Mouse (Mus musculus) spleen, adult 2 months (tissue): ENCODE measurements at regions not wholly inside any gene's neighbourhood (a gene's known extent, or its start where the extent isn't known, plus 50 kb on each side); places are given as distances from the start of the nearest gene placed in this dataset.

Experiments used
- CTCF ChIP-seq: fragments of 200-500 bp; IDR thresholded peaks from 2 replicates; pipeline ENCODE4 v1.5.1; 2011; ENCODE audit warnings: mild to moderate bottlenecking, inconsistent platforms; ENCODE audit not compliant: insufficient read depth, insufficient read length, insufficient replicate concordance; ENCODE audit errors: extremely low read depth
- POLR2A ChIP-seq: fragments of 200-500 bp; IDR thresholded peaks from 2 replicates; pipeline ENCODE4 v1.6.1; 2011; ENCODE audit warnings: low read depth, low read length, inconsistent platforms

DNA sequence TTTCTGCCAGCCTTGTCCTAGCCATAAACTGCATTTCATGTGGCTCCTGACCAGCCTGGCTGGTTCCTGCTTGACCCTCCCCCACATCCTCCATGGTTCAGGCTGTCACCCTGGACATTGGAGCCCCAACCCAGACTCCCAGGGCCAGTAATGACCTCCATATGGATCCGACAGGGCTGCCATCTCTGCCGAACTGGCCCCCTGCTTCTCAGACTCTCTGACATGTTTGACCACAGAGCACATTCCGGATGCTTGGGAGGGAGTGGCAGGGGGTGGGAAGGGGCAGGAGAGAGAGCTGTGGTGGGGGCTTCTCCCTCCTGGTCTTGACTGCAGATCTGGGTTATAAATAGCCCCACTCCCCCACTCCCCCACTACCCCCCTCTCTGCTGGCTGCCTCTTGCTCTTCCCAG lies 59.0 kb upstream of the Actrt2 start:
- TF ChIP-seq CTCF (no peak), POLR2A (no peak)
